Mouse (Mus musculus) CH12.LX (cell line): ENCODE measurements at regions not wholly inside any gene's neighbourhood (a gene's known extent, or its start where the extent isn't known, plus 50 kb on each side); places are given as distances from the start of the nearest gene placed in this dataset.

ENCODE experiments used
- CTCF ChIP-seq, 2 experiments: IDR thresholded peaks in 1 of 2; conservative IDR thresholded peaks in 1 of 2; 2 replicates each; pipeline ENCODE4 v1.5.1; 2011 to 2012; ENCODE audit warnings: low read depth in 2 of 2, low read length in 2 of 2, improper control_type of control experiment in 1 of 2, inconsistent platforms in 1 of 2, mild to moderate bottlenecking in 1 of 2, moderate library complexity in 1 of 2
- MAX ChIP-seq: IDR thresholded peaks from 2 replicates; pipeline ENCODE4 v1.6.1; 2011; ENCODE audit warnings: low read length, improper control_type of control experiment
- POLR2A ChIP-seq: IDR thresholded peaks from 2 replicates; pipeline ENCODE4 v1.6.1; 2011; ENCODE audit warnings: low read depth, mild to moderate bottlenecking, improper control_type of control experiment, low read length
- ZC3H11A ChIP-seq: IDR thresholded peaks from 2 replicates; pipeline ENCODE4 v1.6.1; 2012; ENCODE audit warnings: low read depth, mild to moderate bottlenecking, inconsistent platforms, low read length, improper control_type of control experiment

DNA sequence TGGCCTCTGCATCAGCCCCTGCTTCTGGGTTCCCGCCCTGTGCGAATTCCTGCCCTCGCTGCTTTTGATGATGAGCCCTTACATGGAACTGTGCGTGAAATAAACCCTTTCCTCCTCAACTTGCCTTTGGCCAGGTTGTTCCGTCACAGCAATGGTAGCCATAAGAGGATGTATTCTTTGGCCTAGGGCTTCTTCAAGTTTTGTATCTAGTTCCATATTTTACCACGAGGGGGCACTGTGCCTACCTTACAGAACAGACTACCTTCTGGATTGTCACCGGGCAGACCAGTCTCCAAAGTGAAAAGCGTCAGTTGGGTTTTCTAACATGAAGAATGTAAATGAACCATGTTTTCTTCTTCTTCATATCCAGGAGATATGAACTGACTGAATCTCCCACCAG, 58.7 kb upstream of the Prkcq start:
- TF ChIP-seq POLR2A, result no peak
- no peak; the same call in 1 of the 2 replicates for TF ChIP-seq ZC3H11A
- peak; percentile 66 to 86 for TF ChIP-seq CTCF (conservative IDR thresholded peaks at IDR 0.05 in 1 of 2, IDR thresholded peaks at IDR 0.05 in 1 of 2; ENCODE audit: low read depth in 2 of 2, low read length in 2 of 2)
- no peak for TF ChIP-seq MAX
